Mouse (Mus musculus): ENCODE results near the gene Ube2j2. TPM values are rescaled to one million over a fixed set of nuclear protein-coding genes. Genes with fewer than 3 reads are reported as not detected.

Ube2j2 gene
- polyA plus RNA-seq (2014; fragmentation: Illumina TruSeq; extraction: RNeasy Lipid Tissue Mini Kit (QIAGEN cat#74804)), result 88.7 TPM

DNA sequence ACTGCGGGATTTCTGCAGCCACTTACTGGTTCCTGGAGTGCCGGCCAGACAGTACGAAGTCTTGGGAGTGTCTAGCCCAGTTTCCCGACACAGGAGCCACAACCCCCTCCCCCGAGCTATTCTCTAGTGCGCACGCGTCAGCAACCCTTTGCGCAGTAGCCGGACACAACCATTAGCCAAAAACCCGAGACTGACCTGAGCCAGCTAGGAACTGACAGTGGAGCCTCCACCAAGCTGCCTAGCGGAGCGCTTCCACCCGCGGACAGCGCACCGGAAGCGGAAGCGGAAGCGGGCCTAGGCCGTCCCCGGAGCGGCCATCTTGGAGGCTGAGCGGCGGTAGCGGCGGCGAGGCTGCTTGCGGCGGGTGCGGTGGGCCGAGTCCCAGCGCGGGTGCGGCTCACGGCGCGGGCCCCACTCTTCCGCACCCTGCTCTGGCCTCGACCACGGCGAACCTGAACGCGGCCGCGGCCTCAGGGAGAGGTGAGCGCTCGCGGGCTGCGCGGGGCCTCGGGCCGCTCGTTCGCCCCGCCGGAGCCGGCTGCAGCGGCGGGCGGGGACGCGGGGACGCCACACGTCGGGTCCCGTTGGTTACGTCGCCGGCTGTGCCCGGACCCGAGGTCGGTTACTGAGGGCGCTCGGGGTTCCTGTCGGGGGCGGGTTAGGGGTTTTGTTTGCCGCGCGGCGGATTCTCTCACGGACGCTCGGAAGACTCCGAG lies at the start of gene Ube2j2:
Ube2j2 (plus strand) TSS at position 298 of the 716 bp plus-strand sequence.

DNA sequence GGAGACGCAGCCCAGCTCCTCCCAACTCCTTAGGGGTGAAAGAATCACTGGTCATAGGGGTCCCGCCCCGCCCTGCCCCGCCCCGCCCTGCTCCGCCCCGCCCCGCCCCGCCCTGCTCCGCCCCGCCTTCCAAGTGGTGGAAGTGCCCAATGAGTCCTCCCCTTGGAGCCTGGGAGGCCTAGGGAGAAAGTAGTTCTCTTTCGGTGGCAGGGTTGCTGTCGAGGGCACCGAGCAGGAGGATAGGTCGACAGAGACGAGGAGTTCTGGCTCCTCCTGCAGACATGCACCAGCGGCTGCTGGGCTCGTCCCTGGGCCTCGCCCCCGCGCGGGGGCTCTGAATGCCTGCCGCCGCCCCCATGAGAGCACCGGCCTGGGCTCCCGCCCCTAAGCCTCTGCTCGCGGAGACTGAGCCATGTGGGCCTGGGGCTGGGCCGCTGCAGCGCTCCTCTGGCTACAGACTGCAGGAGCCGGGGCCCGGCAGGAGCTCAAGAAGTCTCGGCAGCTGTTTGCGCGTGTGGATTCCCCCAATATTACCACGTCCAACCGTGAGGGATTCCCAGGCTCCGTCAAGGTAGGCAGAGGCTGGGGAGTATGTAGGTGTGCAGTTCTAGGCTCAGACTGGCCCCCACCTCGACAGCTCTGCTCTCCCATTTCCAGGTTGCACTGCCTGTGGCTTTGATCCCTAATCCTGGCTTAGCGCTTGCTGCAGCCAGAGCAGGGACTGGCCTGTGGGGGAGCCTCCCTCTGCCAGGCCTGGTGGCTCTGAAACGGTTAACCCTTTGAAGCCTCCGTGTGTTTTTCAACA lies 18.7 kb downstream of the Ube2j2 start, which contains the start of gene C1qtnf12:
C1qtnf12 (plus strand) TSS at position 152 of the 805 bp plus-strand sequence.

DNA sequence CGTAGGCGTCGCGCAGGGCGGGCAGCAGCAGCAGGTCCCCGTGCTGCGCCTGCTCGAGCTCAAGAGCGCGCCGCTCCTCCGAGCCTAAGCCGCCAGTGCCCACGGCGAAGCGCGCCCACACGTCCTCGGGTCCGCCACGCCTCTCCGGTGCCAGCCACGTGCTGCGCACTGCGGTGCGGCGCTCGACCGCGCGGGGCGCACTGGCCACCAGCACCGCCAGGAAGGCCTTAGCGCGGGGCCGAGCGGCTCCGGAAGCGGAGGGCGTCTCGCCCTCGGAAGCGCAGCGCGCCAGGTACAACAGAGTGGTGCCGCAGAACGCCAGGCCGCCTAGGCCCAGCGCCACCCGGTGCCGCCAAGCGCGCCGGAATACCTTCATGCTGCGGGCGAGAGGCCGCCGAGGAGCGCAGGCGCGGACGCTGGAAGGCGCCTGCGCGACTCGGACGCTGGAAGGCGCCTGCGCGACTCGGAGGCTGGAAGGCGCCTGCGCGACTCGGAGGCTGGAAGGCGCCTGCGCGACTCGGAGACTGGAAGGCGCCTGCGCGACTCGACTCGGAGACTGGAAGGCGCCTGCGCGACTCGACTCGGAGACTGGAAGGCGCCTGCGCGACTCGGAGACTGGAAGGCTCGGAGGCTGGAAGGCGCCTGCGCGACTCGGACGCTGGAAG lies 48.7 kb downstream of the Ube2j2 start, which contains the start of the genes B3galt6 and Sdf4:
B3galt6 (minus strand) TSS at position 409 of the 665 bp plus-strand sequence.
Sdf4 (plus strand) TSS at position 632 of the 665 bp plus-strand sequence.

Other genes starting within 250 kb of the Ube2j2 start
- 0.29 TPM for gene Fndc10, start 249.5 kb upstream of the Ube2j2 start, polyA plus RNA-seq (2014; fragmentation: Illumina TruSeq; extraction: RNeasy Lipid Tissue Mini Kit (QIAGEN cat#74804))
- gene Ssu72, start 239.0 kb upstream of the Ube2j2 start, polyA plus RNA-seq (2014; fragmentation: Illumina TruSeq; extraction: RNeasy Lipid Tissue Mini Kit (QIAGEN cat#74804)), result 75.1 TPM
- not detected for gene Tmem240, start 209.0 kb upstream of the Ube2j2 start, polyA plus RNA-seq (2014; fragmentation: Illumina TruSeq; extraction: RNeasy Lipid Tissue Mini Kit (QIAGEN cat#74804))
- gene Atad3a, start 182.7 kb upstream of the Ube2j2 start, polyA plus RNA-seq (2014; fragmentation: Illumina TruSeq; extraction: RNeasy Lipid Tissue Mini Kit (QIAGEN cat#74804)), result 5.5 TPM
- gene Vwa1, start 169.1 kb upstream of the Ube2j2 start, polyA plus RNA-seq (2014; fragmentation: Illumina TruSeq; extraction: RNeasy Lipid Tissue Mini Kit (QIAGEN cat#74804)), result 1.6 TPM
- gene Tmem88b, start 158.0 kb upstream of the Ube2j2 start, polyA plus RNA-seq (2014; fragmentation: Illumina TruSeq; extraction: RNeasy Lipid Tissue Mini Kit (QIAGEN cat#74804)), result 0.77 TPM
- gene Ankrd65, start 153.4 kb upstream of the Ube2j2 start, polyA plus RNA-seq (2014; fragmentation: Illumina TruSeq; extraction: RNeasy Lipid Tissue Mini Kit (QIAGEN cat#74804)), result not detected
- gene Mrpl20, start 141.0 kb upstream of the Ube2j2 start, polyA plus RNA-seq (2014; fragmentation: Illumina TruSeq; extraction: RNeasy Lipid Tissue Mini Kit (QIAGEN cat#74804)), result 34.3 TPM
- gene Ccnl2, start 131.3 kb upstream of the Ube2j2 start, polyA plus RNA-seq (2014; fragmentation: Illumina TruSeq; extraction: RNeasy Lipid Tissue Mini Kit (QIAGEN cat#74804)), result 39.8 TPM
- gene Aurkaip1, start 112.6 kb upstream of the Ube2j2 start, polyA plus RNA-seq (2014; fragmentation: Illumina TruSeq; extraction: RNeasy Lipid Tissue Mini Kit (QIAGEN cat#74804)), result 3.9 TPM
- gene Mxra8, start 104.2 kb upstream of the Ube2j2 start, polyA plus RNA-seq (2014; fragmentation: Illumina TruSeq; extraction: RNeasy Lipid Tissue Mini Kit (QIAGEN cat#74804)), result 108 TPM
- gene Dvl1, start 96.4 kb upstream of the Ube2j2 start, polyA plus RNA-seq (2014; fragmentation: Illumina TruSeq; extraction: RNeasy Lipid Tissue Mini Kit (QIAGEN cat#74804)), result 0.94 TPM
- gene Tas1r3, start 80.5 kb upstream of the Ube2j2 start, polyA plus RNA-seq (2014; fragmentation: Illumina TruSeq; extraction: RNeasy Lipid Tissue Mini Kit (QIAGEN cat#74804)), result not detected
- gene Cptp, start 74.4 kb upstream of the Ube2j2 start, polyA plus RNA-seq (2014; fragmentation: Illumina TruSeq; extraction: RNeasy Lipid Tissue Mini Kit (QIAGEN cat#74804)), result 3.6 TPM
- gene Ints11, start 74.3 kb upstream of the Ube2j2 start, polyA plus RNA-seq (2014; fragmentation: Illumina TruSeq; extraction: RNeasy Lipid Tissue Mini Kit (QIAGEN cat#74804)), result 2.1 TPM
- gene Pusl1, start 52.0 kb upstream of the Ube2j2 start, polyA plus RNA-seq (2014; fragmentation: Illumina TruSeq; extraction: RNeasy Lipid Tissue Mini Kit (QIAGEN cat#74804)), result 0.77 TPM
- 0.48 TPM for gene Acap3, start 52.0 kb upstream of the Ube2j2 start, polyA plus RNA-seq (2014; fragmentation: Illumina TruSeq; extraction: RNeasy Lipid Tissue Mini Kit (QIAGEN cat#74804))
- 6.4 TPM for gene C1qtnf12, start 18.5 kb downstream of the Ube2j2 start, polyA plus RNA-seq (2014; fragmentation: Illumina TruSeq; extraction: RNeasy Lipid Tissue Mini Kit (QIAGEN cat#74804))
- gene B3galt6, start 48.8 kb downstream of the Ube2j2 start, polyA plus RNA-seq (2014; fragmentation: Illumina TruSeq; extraction: RNeasy Lipid Tissue Mini Kit (QIAGEN cat#74804)), result 12.3 TPM
- 181 TPM for gene Sdf4, start 49.0 kb downstream of the Ube2j2 start, polyA plus RNA-seq (2014; fragmentation: Illumina TruSeq; extraction: RNeasy Lipid Tissue Mini Kit (QIAGEN cat#74804))
- gene Tnfrsf4, start 70.0 kb downstream of the Ube2j2 start, polyA plus RNA-seq (2014; fragmentation: Illumina TruSeq; extraction: RNeasy Lipid Tissue Mini Kit (QIAGEN cat#74804)), result not detected
- gene Tnfrsf18, start 82.3 kb downstream of the Ube2j2 start, polyA plus RNA-seq (2014; fragmentation: Illumina TruSeq; extraction: RNeasy Lipid Tissue Mini Kit (QIAGEN cat#74804)), result not detected
- not detected for gene Ttll10, start 115.6 kb downstream of the Ube2j2 start, polyA plus RNA-seq (2014; fragmentation: Illumina TruSeq; extraction: RNeasy Lipid Tissue Mini Kit (QIAGEN cat#74804))
- 2.7 TPM for gene 9430015G10Rik, start 166.2 kb downstream of the Ube2j2 start, polyA plus RNA-seq (2014; fragmentation: Illumina TruSeq; extraction: RNeasy Lipid Tissue Mini Kit (QIAGEN cat#74804))
- not detected for gene Rnf223, start 186.7 kb downstream of the Ube2j2 start, polyA plus RNA-seq (2014; fragmentation: Illumina TruSeq; extraction: RNeasy Lipid Tissue Mini Kit (QIAGEN cat#74804))